Mouse (Mus musculus) right cerebral cortex, adult 2 months (tissue): ENCODE results near the gene Hspa1a.
"Not testable (repeated sequence)": the region's sequence is repeated elsewhere in the genome, so short reads cannot be mapped to it uniquely, and the experiment has no call there.

Experiments used
- DNase-seq, 2 experiments: peaks; one replicate each; pipeline ENCODE4 v3.0.0; 2021 to 2022; ENCODE audit warnings: low spot score in 2 of 2

The Hspa1a gene

GRCm38 (mm10) chr17:35001452-35002152 lies 29.6 kb upstream of the Hspa1a start:
- peak; percentile 48 to 51 for DNase-seq

DNA sequence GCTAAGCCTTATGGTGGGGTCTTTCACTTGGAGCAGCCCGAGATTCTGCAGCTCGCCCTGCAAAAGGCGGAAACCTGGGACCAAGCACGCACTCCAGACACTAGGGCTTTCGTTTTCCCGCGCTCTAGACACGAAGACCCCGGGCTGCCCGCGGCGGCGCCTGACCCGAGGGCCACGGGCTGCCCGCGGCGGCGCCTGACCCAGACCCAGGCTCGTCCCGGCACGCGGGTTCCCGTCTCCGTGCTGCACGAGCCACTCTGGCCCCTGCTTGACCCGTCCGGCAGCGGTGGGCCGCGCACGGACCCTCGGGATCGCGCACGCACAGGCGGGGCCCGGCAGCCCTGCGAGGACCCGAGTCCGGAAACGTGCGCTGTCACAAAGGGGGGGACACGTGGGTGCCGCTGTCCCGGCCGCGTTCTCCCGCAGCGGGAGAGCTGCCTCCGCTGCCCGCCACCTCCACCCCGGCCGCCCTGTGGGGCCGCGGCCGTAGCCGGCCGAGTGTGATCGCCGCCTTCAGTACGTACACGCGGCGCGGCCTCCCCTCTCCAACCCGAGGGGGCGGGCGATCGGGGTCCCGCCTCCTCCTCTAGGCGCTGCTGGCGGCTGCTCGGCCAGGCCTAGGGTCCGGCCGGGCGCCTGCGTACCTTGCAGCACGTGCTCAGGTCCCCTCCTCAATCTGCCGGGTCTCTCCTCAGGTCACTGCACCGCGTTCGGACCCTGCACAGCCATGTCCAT lies 28.9 kb upstream of the Hspa1a start, which contains the start of gene Vars:
TSS of gene Vars (plus strand) at position 271 of the 735 bp plus-strand sequence.
- peak; percentile 72 to 80 for DNase-seq

DNA sequence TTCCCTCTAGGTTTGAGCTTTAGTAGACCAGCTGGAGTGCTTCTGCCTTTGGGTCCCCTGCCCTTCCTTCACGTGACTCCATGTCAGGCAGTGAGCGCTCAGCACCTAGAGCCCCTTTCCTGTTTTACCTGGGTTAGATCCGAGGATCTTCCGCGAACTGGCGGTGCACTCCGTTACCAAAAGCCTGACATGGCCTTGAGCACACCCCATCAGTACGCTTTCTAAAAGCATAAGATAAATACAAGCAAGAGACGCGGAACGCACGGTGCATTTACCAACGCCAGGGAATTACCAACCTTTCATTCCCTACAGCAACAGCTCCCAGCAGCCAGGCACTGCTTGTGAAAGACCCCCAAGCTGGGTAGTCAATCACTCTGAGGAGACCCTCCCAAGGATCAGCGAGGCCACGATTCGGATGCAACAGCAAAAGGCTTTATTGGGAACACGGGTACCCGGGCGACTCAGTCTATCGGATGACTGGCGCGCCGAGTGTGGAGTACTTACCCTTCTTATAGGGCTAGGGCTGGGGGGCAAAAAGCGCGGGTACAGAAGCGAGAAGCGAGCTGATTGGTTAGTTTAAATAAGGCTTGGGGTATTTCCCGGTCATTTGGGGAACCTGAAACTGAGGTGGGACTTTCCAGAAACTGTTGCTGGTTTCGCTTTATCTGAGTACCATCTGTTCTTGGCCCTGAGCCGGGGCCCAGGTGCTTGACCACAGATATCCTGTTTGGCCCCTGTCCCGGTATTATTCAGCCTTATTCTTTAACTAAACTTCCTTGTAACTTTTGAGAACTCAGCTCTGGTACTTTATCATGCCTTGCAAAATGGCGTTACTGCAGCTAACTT lies 28.1 kb upstream of the Hspa1a start:
- not testable (repeated sequence) for DNase-seq

GRCm38 (mm10) chr17:34998526-34999430 lies 26.8 kb upstream of the Hspa1a start:
- DNase-seq: no peak

GRCm38 (mm10) chr17:34997142-34997483 lies 25.2 kb upstream of the Hspa1a start:
- DNase-seq: no peak

- DNase-seq: no peak
Measured at GRCm38 (mm10) chr17:34996411-34997141, 24.6 kb upstream of the Hspa1a start.

GRCm38 (mm10) chr17:34995927-34996326 lies 24.0 kb upstream of the Hspa1a start:
- DNase-seq: not testable (repeated sequence)

DNA sequence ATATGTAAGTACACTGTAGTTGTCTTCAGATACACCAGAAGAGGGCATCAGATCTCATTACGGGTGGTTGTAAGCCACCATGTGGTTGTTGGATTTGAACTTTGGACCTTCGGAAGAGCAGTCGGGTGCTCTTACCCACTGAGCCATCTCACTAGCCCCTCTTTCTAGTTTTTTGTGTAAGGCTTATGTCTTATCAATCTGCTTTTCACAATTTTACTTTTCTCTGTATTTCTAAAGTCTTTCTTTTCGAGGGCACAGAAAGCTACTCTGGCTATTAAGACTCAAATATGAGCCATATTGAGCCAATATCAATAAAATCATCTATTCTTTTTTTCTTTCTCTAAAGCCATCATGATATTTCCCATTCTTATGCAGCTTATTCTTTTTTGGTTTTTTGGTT lies 23.2 kb upstream of the Hspa1a start:
- DNase-seq: not testable (repeated sequence)

DNA sequence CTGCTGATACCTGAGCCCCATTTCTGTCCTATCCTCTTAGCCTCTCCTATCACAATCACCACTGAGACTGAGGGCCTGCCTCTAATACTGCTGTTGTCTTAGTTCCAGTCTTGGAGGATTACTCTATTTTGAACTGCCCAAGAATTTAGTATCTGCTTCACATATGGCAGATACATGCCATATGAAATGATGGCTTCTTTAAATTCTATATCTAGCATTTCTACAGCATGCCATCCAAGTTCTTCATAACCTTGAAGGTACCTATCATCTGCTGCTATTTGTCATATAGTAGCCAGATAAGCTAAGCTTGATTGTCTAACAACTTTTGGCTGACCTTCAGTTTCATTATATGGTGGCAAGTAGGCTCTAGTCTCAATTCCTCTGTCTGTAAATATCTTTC lies 22.8 kb upstream of the Hspa1a start:
- no peak for DNase-seq

- DNase-seq: no peak
Measured at GRCm38 (mm10) chr17:34984218-34984617, 12.3 kb upstream of the Hspa1a start.

DNA sequence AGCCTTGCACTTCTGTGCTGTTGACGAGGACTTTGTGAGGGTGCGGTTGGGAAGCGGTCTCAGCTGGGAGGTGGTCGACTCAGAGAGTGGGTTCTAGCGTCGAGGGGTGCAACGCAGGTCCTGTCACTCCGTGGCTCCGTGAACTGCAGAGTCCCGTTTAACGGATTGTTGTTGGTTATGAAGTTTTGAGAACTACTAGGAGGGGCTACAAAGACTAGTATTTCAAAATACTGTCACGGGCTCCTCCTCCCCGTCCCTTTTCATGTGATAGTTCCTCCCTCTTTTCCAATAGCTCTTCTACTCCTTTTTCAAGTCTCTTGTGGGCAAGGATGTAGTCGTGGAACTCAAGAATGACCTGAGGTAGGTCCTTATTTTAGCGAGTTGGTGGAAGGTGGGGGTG lies 10.4 kb upstream of the Hspa1a start:
- no peak for DNase-seq

DNA sequence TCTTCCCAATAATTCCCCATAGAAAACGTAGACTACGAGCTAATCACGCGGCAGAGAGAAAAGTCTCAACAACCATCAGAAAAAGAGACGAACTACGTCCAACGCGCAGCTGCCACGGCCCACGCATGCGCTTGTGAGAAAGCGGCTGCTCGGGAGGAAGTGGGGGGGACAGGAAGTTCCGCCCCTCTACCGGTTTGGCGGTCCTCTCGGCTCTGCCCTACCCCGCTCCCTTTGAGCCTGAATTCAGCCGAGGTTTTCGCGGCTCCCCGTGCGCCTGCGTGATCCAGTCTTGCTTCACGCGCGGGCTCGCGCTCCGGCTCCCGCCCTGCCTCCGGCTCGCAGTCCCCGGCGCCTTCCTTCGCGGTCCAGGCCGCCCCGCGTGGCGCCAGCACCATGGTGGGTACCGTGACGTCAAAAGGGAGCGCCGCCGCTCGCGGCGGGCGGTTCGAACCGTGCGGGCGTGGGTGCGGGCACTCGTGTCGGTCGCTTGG lies 9.8 kb upstream of the Hspa1a start, which contains the start of gene Lsm2:
TSS of gene Lsm2 (plus strand) at position 173 of the 491 bp plus-strand sequence.
- DNase-seq: peak; percentile 91 to 94

- DNase-seq: peak in 1 of 2 experiments; percentile 44
Measured at GRCm38 (mm10) chr17:34980655-34981054, 8.7 kb upstream of the Hspa1a start.

GRCm38 (mm10) chr17:34979631-34980030 lies 7.7 kb upstream of the Hspa1a start:
- no peak for DNase-seq

GRCm38 (mm10) chr17:34978239-34978638 lies 6.3 kb upstream of the Hspa1a start:
- DNase-seq: no peak

DNA sequence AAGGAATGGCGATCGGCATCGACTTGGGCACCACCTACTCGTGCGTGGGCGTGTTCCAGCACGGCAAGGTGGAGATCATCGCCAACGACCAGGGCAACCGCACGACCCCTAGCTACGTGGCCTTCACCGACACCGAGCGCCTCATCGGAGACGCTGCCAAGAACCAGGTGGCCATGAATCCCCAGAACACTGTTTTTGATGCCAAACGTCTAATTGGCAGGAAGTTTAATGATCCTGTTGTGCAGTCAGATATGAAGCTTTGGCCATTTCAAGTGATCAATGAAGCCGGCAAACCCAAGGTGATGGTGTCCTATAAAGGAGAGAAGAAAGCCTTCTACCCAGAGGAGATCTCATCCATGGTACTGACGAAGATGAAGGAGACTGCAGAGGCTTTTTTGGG lies 5.0 kb upstream of the Hspa1a start:
- DNase-seq: no peak

- DNase-seq: no peak
Measured at GRCm38 (mm10) chr17:34975581-34976492, 3.9 kb upstream of the Hspa1a start.

- not testable (repeated sequence) for DNase-seq
Measured at GRCm38 (mm10) chr17:34971694-34972068, 275 bp downstream of the Hspa1a start.

GRCm38 (mm10) chr17:34970850-34971249 lies 1.1 kb downstream of the Hspa1a start:
- DNase-seq: not testable (repeated sequence)
